Mouse (Mus musculus): ENCODE results near the gene Dgki.

DNA sequence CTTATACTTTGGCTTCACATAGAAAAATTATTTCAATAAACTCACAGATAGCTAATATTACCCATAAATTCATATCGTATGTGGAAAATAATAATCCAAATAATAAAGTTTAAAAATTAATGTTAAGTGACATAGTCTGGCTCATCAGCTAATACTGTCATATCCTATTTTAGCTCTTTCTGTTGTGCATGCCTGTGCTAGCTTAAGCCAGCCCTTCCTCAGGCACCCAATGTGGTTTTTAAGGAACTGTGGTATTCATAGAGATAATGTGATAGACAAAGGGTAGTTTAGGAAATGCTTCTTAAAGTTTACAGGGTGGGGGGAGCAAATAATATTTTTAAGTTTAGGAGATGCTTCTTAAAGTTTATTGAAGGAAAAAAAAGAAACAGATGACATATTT is 248.8 kb downstream of the Dgki start:
- TF ChIP-seq POLR2A (IDR thresholded peaks at IDR 0.05; ENCODE audit: borderline replicate concordance, insufficient read depth, low read length) (no peak), CTCF (IDR thresholded peaks at IDR 0.05; ENCODE audit: borderline replicate concordance, insufficient read depth, low read depth, low read length) (no peak)

Measured in cerebellum, adult 2 months (tissue).